20 mouse cellular contexts compared by ENCODE assay signal in the genomic region with DNA sequence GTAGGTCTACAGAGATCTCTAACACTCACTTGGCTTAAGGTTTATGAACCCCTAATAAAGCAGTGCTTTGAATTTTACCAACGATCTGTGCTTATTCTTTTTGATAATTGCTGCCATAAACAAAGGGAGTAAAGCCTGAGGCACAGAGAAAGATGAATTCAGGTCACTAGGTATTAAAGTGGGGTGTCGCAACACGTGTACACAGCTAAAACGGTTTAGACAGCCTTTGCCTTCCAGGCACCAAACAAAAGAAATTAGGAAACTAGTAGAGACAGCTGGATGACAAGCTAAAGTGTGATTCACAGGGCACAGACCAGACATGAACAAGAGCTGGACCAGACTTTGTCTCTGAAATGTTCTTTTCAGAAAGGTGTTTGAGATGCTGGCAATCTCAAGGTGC.
DNase-seq lines count a peak whose midpoint lies in the region; ATAC-seq and TF ChIP-seq lines count a peak whose summit lies in the region.
"Had no signal": no experiment of that assay in that cellular context is flagged by ENCODE, and none has a peak within 500 bp of the region (broad histone marks: within the 10 kb centered on the region; RNA-seq: fewer than 3 reads in every experiment).

No protein-coding gene starts in this region.

- H3K9me3 ChIP-seq in embryonic facial prominence, embryonic 11.5 days (replicated peaks; ENCODE audit: control insufficient read depth, low read length) = no peaks in the 10 kb centered on the region
- no peaks in the 10 kb centered on the region for H3K9me3 ChIP-seq in embryonic facial prominence, embryonic 10.5 days
- H3K9me3 ChIP-seq: forebrain, embryonic 10.5 days; heart, embryonic 12.5 days; hindbrain, embryonic 10.5 days; intestine, embryonic 15.5 days had no signal

- H3K4me2 ChIP-seq in embryonic facial prominence, embryonic 11.5 days (ENCODE audit: low read depth, low read length) = no peak overlapping the region
- H3K4me2 ChIP-seq: heart, embryonic 12.5 days; hindbrain, embryonic 14.5 days; intestine, embryonic 15.5 days had no signal

- DNase-seq in embryonic facial prominence, embryonic 11.5 days (ENCODE audit: low spot score) = peak; percentile 2
- no peak for DNase-seq in embryonic facial prominence, embryonic 10.5 days (ENCODE audit: low spot score)
- DNase-seq in Muller cell, postnatal 12 days (ENCODE audit: inconsistent ontology term) = peak; percentile 74
- DNase-seq in fat pad, adult 2 months (ENCODE audit: extremely low read depth, low read depth, low spot score) = peak; percentile 51
- peak; percentile 11 for DNase-seq in retina, embryonic 14.5 days (ENCODE audit: low spot score)
- DNase-seq in kidney, postnatal 25 days = no peak
- no peak for DNase-seq in heart, adult 8-10 months (ENCODE audit: low spot score)
- no peak for DNase-seq in left cerebral cortex, adult 2 months (ENCODE audit: extremely low spot score in 1 of 2, low spot score in 2 of 2)
- DNase-seq: adrenal gland, postnatal 10 days; cerebellum, adult 18-20 months; cerebellum, postnatal 10 days; gastrocnemius, postnatal 36 days; heart, adult 2 months had no signal

- H3K27ac ChIP-seq in embryonic facial prominence, embryonic 11.5 days (replicated peaks; ENCODE audit: low read depth, low read length) = no peak overlapping the region
- no peak overlapping the region for H3K27ac ChIP-seq in embryonic facial prominence, embryonic 10.5 days (replicated peaks)
- H3K27ac ChIP-seq in left cerebral cortex, adult 2 months = no peak overlapping the region
- H3K27ac ChIP-seq: forebrain, embryonic 10.5 days; heart, adult 2 months; hindbrain, embryonic 10.5 days; hindbrain, embryonic 14.5 days; intestine, embryonic 15.5 days had no signal

- ATAC-seq in embryonic facial prominence, embryonic 11.5 days (replicated peaks; ENCODE audit: insufficient number of reproducible peaks, low FRiP score, low TSS enrichment, low read depth) = no peak
- ATAC-seq: forebrain, embryonic 14.5 days; intestine, embryonic 15.5 days had no signal

- TF ChIP-seq CTCF in left cerebral cortex, adult 2 months (IDR thresholded peaks at IDR 0.05) = no peak

- WGBS in embryonic facial prominence, embryonic 11.5 days = 67% methylated on average over 4 of the region's 4 CpGs
- 73% methylated on average over 4 of the region's 4 CpGs for WGBS in embryonic facial prominence, embryonic 10.5 days

- H3K4me1 ChIP-seq in embryonic facial prominence, embryonic 11.5 days (ENCODE audit: control insufficient read depth, insufficient read depth, low read length) = no peaks in the 10 kb centered on the region
- H3K4me1 ChIP-seq in embryonic facial prominence, embryonic 10.5 days = no peaks in the 10 kb centered on the region
- H3K4me1 ChIP-seq: forebrain, embryonic 10.5 days; hindbrain, embryonic 10.5 days; intestine, embryonic 15.5 days had no signal

- intact Hi-C loops in left cerebral cortex, adult 2 months (cut with DNase I) = no loop called here

- H3K9ac ChIP-seq in embryonic facial prominence, embryonic 11.5 days (replicated peaks; ENCODE audit: low read length) = no peak overlapping the region
- H3K9ac ChIP-seq: heart, embryonic 12.5 days; hindbrain, embryonic 14.5 days; intestine, embryonic 15.5 days had no signal

- no peaks in the 10 kb centered on the region for H3K27me3 ChIP-seq in embryonic facial prominence, embryonic 11.5 days (ENCODE audit: control insufficient read depth, insufficient read depth, low read length)
- no peaks in the 10 kb centered on the region for H3K27me3 ChIP-seq in embryonic facial prominence, embryonic 10.5 days (replicated peaks; ENCODE audit: low read depth, poor library complexity, severe bottlenecking)
- H3K27me3 ChIP-seq: CH12.LX; heart, embryonic 12.5 days; intestine, embryonic 15.5 days had no signal

- no peaks in the 10 kb centered on the region for H3K36me3 ChIP-seq in embryonic facial prominence, embryonic 11.5 days (replicated peaks; ENCODE audit: control insufficient read depth, insufficient read depth, low read depth, low read length)
- H3K36me3 ChIP-seq in embryonic facial prominence, embryonic 10.5 days (replicated peaks) = no peaks in the 10 kb centered on the region
- H3K36me3 ChIP-seq: forebrain, embryonic 10.5 days; heart, embryonic 12.5 days; hindbrain, embryonic 10.5 days; intestine, embryonic 15.5 days had no signal

- H3K4me3 ChIP-seq in embryonic facial prominence, embryonic 11.5 days (ENCODE audit: low read depth, low read length) = no peak overlapping the region
- no peak overlapping the region for H3K4me3 ChIP-seq in embryonic facial prominence, embryonic 10.5 days
- no peak overlapping the region for H3K4me3 ChIP-seq in left cerebral cortex, adult 2 months
- H3K4me3 ChIP-seq: forebrain, embryonic 10.5 days; heart, adult 2 months; heart, embryonic 12.5 days; hindbrain, embryonic 10.5 days; intestine, embryonic 15.5 days had no signal

Comparison
In these comparisons a context has a peak if more than half of its experiments do, and no peak if none do; other contexts are left out.
1. DNase-seq: peak in embryonic facial prominence, embryonic 11.5 days (single experiment), Muller cell, postnatal 12 days (single experiment), fat pad, adult 2 months (single experiment) and retina, embryonic 14.5 days (single experiment); none in embryonic facial prominence, embryonic 10.5 days (single experiment), kidney, postnatal 25 days (0 of 2), heart, adult 8-10 months (single experiment) and left cerebral cortex, adult 2 months (0 of 2).